Mouse (Mus musculus): ENCODE results near the gene Rcn3.

GRCm38 (mm10) chr7:45119780-45120709 lies 28.0 kb upstream of the Rcn3 start:
- no peak for TF ChIP-seq POLR2A (IDR thresholded peaks at IDR 0.05; ENCODE audit: extremely low read depth, insufficient read depth, low read length)
- TF ChIP-seq CTCF (IDR thresholded peaks at IDR 0.05; ENCODE audit: extremely low read depth, insufficient read depth, low read length): no peak

All from cortical plate, adult 2 months (tissue).